Mouse (Mus musculus) CH12.LX (cell line): ENCODE measurements around the gene Man2a1. TPM values are rescaled to one million over a fixed set of nuclear protein-coding genes. Genes with fewer than 3 reads are reported as not detected.
A peak's percentile ranks its signal among the peaks of the same experiment; 100 is the strongest.

Experiments
- DNase-seq: peaks from one replicate; pipeline ENCODE4 v3.0.0-alpha.2; 2013; ENCODE audit errors: extremely low read depth
- H3K27ac ChIP-seq: 2 replicates; pipeline ENCODE4 v1.5.1; 2012; ENCODE audit warnings: low read depth, mild to moderate bottlenecking, control low read depth, moderate library complexity; ENCODE audit not compliant: insufficient read depth
- H3K27me3 ChIP-seq: replicated peaks from 2 replicates; pipeline ENCODE3; 2012; ENCODE audit warnings: inconsistent platforms
- H3K36me3 ChIP-seq, 2 experiments: replicated peaks in 1 of 2; 2 replicates each; pipeline versions ENCODE3 to v1.6.1; 2012; ENCODE audit warnings: inconsistent platforms in 1 of 2, low read length in 1 of 2, mild to moderate bottlenecking in 1 of 2, mixed read lengths in 1 of 2, moderate library complexity in 1 of 2; ENCODE audit not compliant: control insufficient read depth in 1 of 2, insufficient read depth in 1 of 2
- H3K4me1 ChIP-seq, 2 experiments: 2 replicates each; pipeline ENCODE4 v1.6.1; 2012; ENCODE audit warnings: inconsistent platforms in 1 of 2, moderate library complexity in 1 of 2; ENCODE audit not compliant: insufficient read depth in 2 of 2, control insufficient read depth in 1 of 2
- H3K4me2 ChIP-seq: 2 replicates; pipeline ENCODE4 v1.6.1; 2012; ENCODE audit warnings: low read depth, mild to moderate bottlenecking, control low read depth; ENCODE audit not compliant: poor library complexity, insufficient read depth, severe bottlenecking
- H3K4me3 ChIP-seq, 3 experiments: fragments of 150-350 bp in 1 of 3; sonication (generic) in 1 of 3; replicated peaks in 1 of 3; 2 replicates each; pipeline versions ENCODE3 to v1.5.1; 2011 to 2012; ENCODE audit warnings: low read depth in 2 of 3, low read length in 2 of 3, mild to moderate bottlenecking in 2 of 3, moderate library complexity in 2 of 3, control low read depth in 1 of 3, improper control_type of control experiment in 1 of 3, inconsistent platforms in 1 of 3, mixed read lengths in 1 of 3; ENCODE audit not compliant: poor library complexity in 1 of 3
- H3K79me2 ChIP-seq: replicated peaks from 2 replicates; pipeline ENCODE4 v1.6.1; 2012; ENCODE audit warnings: mild to moderate bottlenecking, moderate library complexity; ENCODE audit not compliant: control insufficient read depth, poor library complexity, insufficient read depth, severe bottlenecking; ENCODE audit errors: extremely low read depth
- H3K9ac ChIP-seq: 2 replicates; pipeline ENCODE4 v1.6.1; 2012; ENCODE audit warnings: low read depth, mild to moderate bottlenecking, control low read depth, moderate library complexity; ENCODE audit not compliant: insufficient read depth
- H3K9me3 ChIP-seq: replicated peaks from 2 replicates; pipeline ENCODE3; 2012; ENCODE audit warnings: low read length, inconsistent platforms, mixed read lengths
- BHLHE40 ChIP-seq: IDR thresholded peaks from 2 replicates; pipeline ENCODE4 v1.6.1; 2011; ENCODE audit warnings: mild to moderate bottlenecking, low read depth, low read length, improper control_type of control experiment
- CHD1 ChIP-seq: IDR thresholded peaks from 2 replicates; pipeline ENCODE4 v1.6.1; 2012; ENCODE audit warnings: low read depth, low read length, improper control_type of control experiment, inconsistent platforms
- CHD2 ChIP-seq: IDR thresholded peaks from 2 replicates; pipeline ENCODE4 v1.6.1; 2011; ENCODE audit warnings: low read length, improper control_type of control experiment
- CTCF ChIP-seq, 2 experiments: IDR thresholded peaks in 1 of 2; conservative IDR thresholded peaks in 1 of 2; 2 replicates each; pipeline ENCODE4 v1.5.1; 2011 to 2012; ENCODE audit warnings: low read depth in 2 of 2, low read length in 2 of 2, improper control_type of control experiment in 1 of 2, inconsistent platforms in 1 of 2, mild to moderate bottlenecking in 1 of 2, moderate library complexity in 1 of 2
- E2F4 ChIP-seq: IDR thresholded peaks from 2 replicates; pipeline ENCODE4 v1.6.1; 2011; ENCODE audit warnings: low read depth, low read length, improper control_type of control experiment; ENCODE audit not compliant: insufficient replicate concordance
- EP300 ChIP-seq: IDR thresholded peaks from 2 replicates; pipeline ENCODE4 v1.6.1; 2011; ENCODE audit warnings: low read length, improper control_type of control experiment
- ETS1 ChIP-seq: conservative IDR thresholded peaks from 2 replicates; pipeline ENCODE4 v1.6.1; 2012; ENCODE audit warnings: low read depth, mild to moderate bottlenecking, inconsistent platforms, low read length, improper control_type of control experiment, moderate library complexity
- IRF4 ChIP-seq: IDR thresholded peaks from 2 replicates; pipeline ENCODE4 v1.6.1; 2014; ENCODE audit warnings: low read depth, mild to moderate bottlenecking, inconsistent platforms, low read length, improper control_type of control experiment
- MAX ChIP-seq: IDR thresholded peaks from 2 replicates; pipeline ENCODE4 v1.6.1; 2011; ENCODE audit warnings: low read length, improper control_type of control experiment
- MXI1 ChIP-seq: IDR thresholded peaks from 2 replicates; pipeline ENCODE4 v1.6.1; 2011; ENCODE audit warnings: mild to moderate bottlenecking, low read depth, low read length, improper control_type of control experiment
- MYC ChIP-seq: IDR thresholded peaks from 2 replicates; pipeline ENCODE4 v1.6.1; 2011; ENCODE audit warnings: low read depth, mild to moderate bottlenecking, improper control_type of control experiment, low read length
- NRF1 ChIP-seq: IDR thresholded peaks from 2 replicates; pipeline ENCODE4 v1.6.1; 2014; ENCODE audit warnings: low read depth, mild to moderate bottlenecking, inconsistent platforms, low read length, improper control_type of control experiment, moderate library complexity
- POLR2A ChIP-seq: IDR thresholded peaks from 2 replicates; pipeline ENCODE4 v1.6.1; 2011; ENCODE audit warnings: low read depth, mild to moderate bottlenecking, improper control_type of control experiment, low read length
- POLR2AphosphoS2 ChIP-seq: IDR thresholded peaks from 2 replicates; pipeline ENCODE4 v1.6.1; 2011; ENCODE audit warnings: low read depth, low read length, improper control_type of control experiment
- RAD21 ChIP-seq: IDR thresholded peaks from 2 replicates; pipeline ENCODE4 v1.6.1; 2011; ENCODE audit warnings: low read depth, mild to moderate bottlenecking, low read length, improper control_type of control experiment, moderate library complexity
- RCOR1 ChIP-seq: conservative IDR thresholded peaks from 2 replicates; pipeline ENCODE4 v1.6.1; 2012; ENCODE audit warnings: low read depth, mild to moderate bottlenecking, inconsistent platforms, low read length, improper control_type of control experiment
- SIN3A ChIP-seq: IDR thresholded peaks from 2 replicates; pipeline ENCODE4 v1.6.1; 2012; ENCODE audit warnings: low read length, improper control_type of control experiment, inconsistent platforms
- TBP ChIP-seq: conservative IDR thresholded peaks from 2 replicates; pipeline ENCODE4 v1.6.1; 2011; ENCODE audit warnings: low read depth, low read length, improper control_type of control experiment
- TCF12 ChIP-seq: IDR thresholded peaks from 2 replicates; pipeline ENCODE4 v1.6.1; 2014; ENCODE audit warnings: low read depth, mild to moderate bottlenecking, inconsistent platforms, low read length, improper control_type of control experiment
- UBTF ChIP-seq: IDR thresholded peaks from 2 replicates; pipeline ENCODE4 v1.6.1; 2012; ENCODE audit warnings: low read depth, mild to moderate bottlenecking, inconsistent platforms, low read length, improper control_type of control experiment, moderate library complexity
- USF1 ChIP-seq: IDR thresholded peaks from 2 replicates; pipeline ENCODE4 v1.6.1; 2014; ENCODE audit warnings: low read depth, mild to moderate bottlenecking, inconsistent platforms, low read length, improper control_type of control experiment
- ZC3H11A ChIP-seq: IDR thresholded peaks from 2 replicates; pipeline ENCODE4 v1.6.1; 2012; ENCODE audit warnings: low read depth, mild to moderate bottlenecking, inconsistent platforms, low read length, improper control_type of control experiment
- ZMIZ1 ChIP-seq: IDR thresholded peaks from 2 replicates; pipeline ENCODE4 v1.6.1; 2012; ENCODE audit warnings: low read depth, mild to moderate bottlenecking, inconsistent platforms, low read length, improper control_type of control experiment
- ZNF384 ChIP-seq: IDR thresholded peaks from 2 replicates; pipeline ENCODE4 v1.6.1; 2012; ENCODE audit warnings: low read depth, low read length, improper control_type of control experiment, inconsistent platforms
- dilution Hi-C: fragments of 300-500 bp; cut with MboI; formaldehyde crosslinking; loops from 2 replicates; pipeline ENCODE4 v1.14.3; 2020; ENCODE audit warnings: low sequenced_read_pairs; ENCODE audit not compliant: extremely low pct_unique_long_range_greater_than_20kb, extremely low pct_ligation_motif_present
- in situ Hi-C: fragments of 300-500 bp; cut with MboI; formaldehyde crosslinking; loops from 3 replicates; pipeline ENCODE4 v1.14.3; 2019; ENCODE audit warnings: low sequenced_read_pairs, low pct_ligation_motif_present, low pct_unique_long_range_greater_than_20kb, mixed read lengths
- polyA plus RNA-seq: library from polyadenylated mRNA; unstranded; fragments of >175 nt; gene quantifications from 2 replicates; pipeline ENCODE4 v1.2.1, GENCODE M21; 2012; ENCODE audit warnings: low read depth; ENCODE audit not compliant: insufficient read length
- total RNA-seq, 2 experiments: library from RNA; depleted of rRNA; stranded (reverse); fragments of 300-350 nt in 1 of 2; fragments of >200 nt in 1 of 2; gene quantifications; 2 replicates each; pipeline ENCODE4 v1.2.3; 2012 to 2014

Man2a1 gene
- total and polyA plus RNA-seq, 3 experiments = 7.9 to 15.4 (median 11.9) TPM

GRCm38 (mm10) chr17:64723162-64723561 is 122.6 kb downstream of the Man2a1 start:
- H3K79me2 ChIP-seq = no peaks in the 10 kb centered on the region
- dilution Hi-C loops (no loop called here), in situ Hi-C loops (no loop called here)
- no peaks in the 10 kb centered on the region for H3K9me3 ChIP-seq
- no peak overlapping the region for H3K9ac ChIP-seq
- H3K27me3 ChIP-seq = no peaks in the 10 kb centered on the region
- TF ChIP-seq ZC3H11A = no peak
- no peak for TF ChIP-seq RCOR1
- TF ChIP-seq ETS1 = no peak
- no peak for TF ChIP-seq ZNF384
- no peak for TF ChIP-seq POLR2AphosphoS2
- no peak for TF ChIP-seq IRF4
- no peak for TF ChIP-seq POLR2A
- TF ChIP-seq UBTF = no peak
- no peak for TF ChIP-seq CHD2
- TF ChIP-seq USF1 = no peak
- no peak for TF ChIP-seq MAX
- no peak for TF ChIP-seq CTCF (conservative IDR thresholded peaks at IDR 0.05 in 1 of 2, IDR thresholded peaks at IDR 0.05 in 1 of 2; ENCODE audit: low read depth in 2 of 2, low read length in 2 of 2)
- TF ChIP-seq E2F4 = no peak
- no peak for TF ChIP-seq EP300
- TF ChIP-seq MYC = no peak
- TF ChIP-seq, all 38 proteins: peak for 0
- H3K4me2 ChIP-seq = no peak overlapping the region
- no peak overlapping the region for H3K27ac ChIP-seq
- peak; percentile 24 for DNase-seq
- peaks cover 3 to 46% of the 10 kb centered on the region in 2 experiments for H3K36me3 ChIP-seq
- peaks cover 0 to 12% of the 10 kb centered on the region in 2 experiments; a peak in 1 of 4 replicates for H3K4me1 ChIP-seq
- no peak overlapping the region for H3K4me3 ChIP-seq

- dilution Hi-C loops = no loop called here
- no peaks in the 10 kb centered on the region for H3K79me2 ChIP-seq
- no peak for DNase-seq
- TF ChIP-seq ZNF384 = no peak
- TF ChIP-seq RCOR1 = no peak
- TF ChIP-seq EP300 = no peak
- no peak for TF ChIP-seq IRF4
- TF ChIP-seq TCF12 = no peak
- no peak for TF ChIP-seq UBTF
- TF ChIP-seq POLR2A = no peak
- no peak for TF ChIP-seq CHD2
- TF ChIP-seq NRF1 = no peak
- TF ChIP-seq MXI1 = no peak
- TF ChIP-seq POLR2AphosphoS2 = no peak
- no peak for TF ChIP-seq SIN3A
- TF ChIP-seq RAD21 = no peak
- TF ChIP-seq TBP = no peak
- TF ChIP-seq BHLHE40 = no peak
- TF ChIP-seq CHD1 = no peak
- TF ChIP-seq ZMIZ1 = no peak
- TF ChIP-seq USF1 = no peak
- H3K4me1 ChIP-seq = peaks cover 0 to 12% of the 10 kb centered on the region in 2 experiments; a peak in 1 of 4 replicates
- in situ Hi-C loops = no loop called here
- H3K36me3 ChIP-seq = peaks cover 2 to 49% of the 10 kb centered on the region in 2 experiments
- no peaks in the 10 kb centered on the region for H3K27me3 ChIP-seq
- H3K27ac ChIP-seq = no peak overlapping the region
- H3K9ac ChIP-seq = no peak overlapping the region
- no peak overlapping the region for H3K4me3 ChIP-seq
- no peaks in the 10 kb centered on the region for H3K9me3 ChIP-seq
- no peak overlapping the region for H3K4me2 ChIP-seq
Measured at GRCm38 (mm10) chr17:64725214-64725613, 124.7 kb downstream of the Man2a1 start.
